Mouse (Mus musculus) liver, embryonic 12.5 days (tissue): ENCODE measurements around the gene Ppox. TPM values are rescaled to one million over a fixed set of nuclear protein-coding genes. Genes with fewer than 3 reads are reported as not detected.
A peak's percentile ranks its signal among the peaks of the same experiment; 100 is the strongest.
"Not testable (repeated sequence)": the region's sequence is repeated elsewhere in the genome, so short reads cannot be mapped to it uniquely, and the experiment has no call there.

Experiments used
- ATAC-seq: fragments of 200-750 bp; cut with Nextera tagmentation; 2 replicates; pipeline ENCODE4 v1.8.0; 2017; ENCODE audit warnings: moderate number of reproducible peaks, mild to moderate bottlenecking, moderate library complexity
- H3K27ac ChIP-seq: fragments of 300-500 bp; sonication (generic); 2 replicates; pipeline ENCODE4 v1.5.1; 2016; ENCODE audit warnings: mild to moderate bottlenecking
- H3K27me3 ChIP-seq: fragments of 300-500 bp; sonication (generic); replicated peaks from 2 replicates; pipeline ENCODE4 v1.6.1; 2016; ENCODE audit warnings: mild to moderate bottlenecking, moderate library complexity
- H3K36me3 ChIP-seq: fragments of 300-500 bp; sonication (generic); 2 replicates; pipeline ENCODE4 v1.6.1; 2016; ENCODE audit warnings: mild to moderate bottlenecking, moderate library complexity
- H3K4me1 ChIP-seq: fragments of 300-500 bp; sonication (generic); 2 replicates; pipeline ENCODE4 v1.6.1; 2016
- H3K4me2 ChIP-seq: fragments of 300-500 bp; sonication (generic); 2 replicates; pipeline ENCODE4 v1.6.1; 2016; ENCODE audit warnings: mild to moderate bottlenecking, moderate library complexity
- H3K4me3 ChIP-seq: fragments of 300-500 bp; sonication (generic); 2 replicates; pipeline ENCODE4 v1.5.1; 2016; ENCODE audit warnings: mild to moderate bottlenecking, moderate library complexity
- H3K9ac ChIP-seq: fragments of 300-500 bp; sonication (generic); 2 replicates; pipeline ENCODE4 v1.6.1; 2016; ENCODE audit warnings: mild to moderate bottlenecking, moderate library complexity
- H3K9me3 ChIP-seq: fragments of 300-500 bp; sonication (generic); replicated peaks from 2 replicates; pipeline ENCODE4 v1.6.1; 2016; ENCODE audit warnings: mild to moderate bottlenecking, moderate library complexity
- WGBS: fragments of 180-500 bp; shearing (Covaris S2); methylation state at CpG from one replicate; pipeline ENCODE4 v1.1.7; 2016; ENCODE audit not compliant: insufficient replicate concordance; 5-methylcytosine and 5-hydroxymethylcytosine counted together
- polyA plus RNA-seq: library from polyadenylated mRNA; unstranded; fragments of >200 nt; fragmentation: Nextera tagmentation; extraction: Ambion mirVana; gene quantifications from 2 replicates; pipeline ENCODE4 v1.2.1, GENCODE M21; 2016

Ppox gene
- 199 and 207 TPM in 2 replicates for polyA plus RNA-seq

- H3K9me3 ChIP-seq, result no peaks in the 10 kb centered on the region
- WGBS, result under 1% methylated on average over 26 of the region's 26 CpGs
- peak within 1 kb of the TSS; percentile 99 for H3K27ac ChIP-seq
- no peaks in the 10 kb centered on the region for H3K27me3 ChIP-seq
- peak; percentile 96 for ATAC-seq
- H3K4me3 ChIP-seq, result peak within 1 kb of the TSS; percentile 78
- H3K36me3 ChIP-seq, result peaks cover 81% of the 10 kb centered on the region
- peak within 1 kb of the TSS; percentile 89 for H3K4me2 ChIP-seq
- peaks cover 76% of the 10 kb centered on the region for H3K4me1 ChIP-seq
- peak within 1 kb of the TSS; percentile 95 for H3K9ac ChIP-seq
These were observed at the start of gene Ppox for GRCm38 (mm10) chr1:171280916-171281527. Ppox (minus strand) TSS chr1:171281186.

GRCm38 (mm10) chr1:171330216-171330560, 49.2 kb upstream of the Ppox start:
- H3K4me2 ChIP-seq, result peak overlapping the region; percentile 90
- WGBS, result 3% methylated on average over 4 of the region's 4 CpGs
- H3K9ac ChIP-seq, result peak overlapping the region; percentile 97
- ATAC-seq, result no peak
- H3K36me3 ChIP-seq, result peaks cover 34% of the 10 kb centered on the region
- peaks cover 58% of the 10 kb centered on the region for H3K4me1 ChIP-seq
- peak overlapping the region; percentile 94 for H3K27ac ChIP-seq
- H3K4me3 ChIP-seq, result peak overlapping the region; percentile 88
- H3K27me3 ChIP-seq, result no peaks in the 10 kb centered on the region
- H3K9me3 ChIP-seq, result no peaks in the 10 kb centered on the region

GRCm38 (mm10) chr1:171329433-171330215, 48.6 kb upstream of the Ppox start:
- H3K9ac ChIP-seq, result peak overlapping the region; percentile 97
- H3K4me1 ChIP-seq, result peaks cover 54% of the 10 kb centered on the region
- no peaks in the 10 kb centered on the region for H3K27me3 ChIP-seq
- 2% methylated on average over 50 of the region's 61 CpGs for WGBS
- no peaks in the 10 kb centered on the region for H3K9me3 ChIP-seq
- peaks cover 35% of the 10 kb centered on the region for H3K36me3 ChIP-seq
- peak; percentile 75 for ATAC-seq
- peak overlapping the region; percentile 88 for H3K4me3 ChIP-seq
- H3K4me2 ChIP-seq, result peak overlapping the region; percentile 90
- peak overlapping the region; percentile 94 for H3K27ac ChIP-seq

GRCm38 (mm10) chr1:171328839-171329432, 48.0 kb upstream of the Ppox start, which contains the start of gene Dedd:
Dedd (plus strand) TSS chr1:171329145.
- no peaks in the 10 kb centered on the region for H3K27me3 ChIP-seq
- peak within 1 kb of the TSS; percentile 94 for H3K27ac ChIP-seq
- peaks cover 51% of the 10 kb centered on the region for H3K4me1 ChIP-seq
- peaks cover 30% of the 10 kb centered on the region for H3K36me3 ChIP-seq
- under 1% methylated on average over 36 of the region's 48 CpGs for WGBS
- H3K9me3 ChIP-seq, result no peaks in the 10 kb centered on the region
- ATAC-seq, result peak; percentile 86
- peak within 1 kb of the TSS; percentile 88 for H3K4me3 ChIP-seq
- H3K9ac ChIP-seq, result peak within 1 kb of the TSS; percentile 97
- H3K4me2 ChIP-seq, result peak within 1 kb of the TSS; percentile 90

GRCm38 (mm10) chr1:171328244-171328643, 47.3 kb upstream of the Ppox start:
- no peaks in the 10 kb centered on the region for H3K27me3 ChIP-seq
- no peaks in the 10 kb centered on the region for H3K9me3 ChIP-seq
- peak overlapping the region; percentile 88 for H3K4me3 ChIP-seq
- H3K9ac ChIP-seq, result peak overlapping the region; percentile 97
- 27% methylated on average over 9 of the region's 9 CpGs for WGBS
- H3K36me3 ChIP-seq, result peaks cover 27% of the 10 kb centered on the region
- H3K4me1 ChIP-seq, result peaks cover 51% of the 10 kb centered on the region
- ATAC-seq, result no peak
- peak overlapping the region; percentile 90 for H3K4me2 ChIP-seq
- peak overlapping the region; percentile 94 for H3K27ac ChIP-seq

- H3K4me2 ChIP-seq, result peak overlapping the region; percentile 90
- WGBS, result 48% methylated on average over 4 of the region's 4 CpGs
- not testable (repeated sequence) for ATAC-seq
These were observed 45.6 kb upstream of the Ppox start for GRCm38 (mm10) chr1:171326588-171326987.

GRCm38 (mm10) chr1:171325571-171325970, 44.6 kb upstream of the Ppox start:
- peaks cover 44% of the 10 kb centered on the region for H3K4me1 ChIP-seq
- H3K4me2 ChIP-seq, result no peak overlapping the region
- peaks cover 19% of the 10 kb centered on the region; the same call in 1 of the 2 replicates for H3K36me3 ChIP-seq
- no peaks in the 10 kb centered on the region for H3K9me3 ChIP-seq
- no peak for ATAC-seq
- no peaks in the 10 kb centered on the region for H3K27me3 ChIP-seq
- H3K27ac ChIP-seq, result no peak overlapping the region
- H3K4me3 ChIP-seq, result no peak overlapping the region
- H3K9ac ChIP-seq, result no peak overlapping the region
- 84% methylated on average over 2 of the region's 2 CpGs for WGBS

More at GRCm38 (mm10) chr1:171326588-171326987, 45.6 kb upstream of the Ppox start:
- Histone ChIP-seq H3K36me3 (peaks cover 19% of the 10 kb centered on the region; the same call in 1 of the 2 replicates), H3K4me1 (peaks cover 53% of the 10 kb centered on the region), H3K9ac (peak overlapping the region; percentile 12; the same call in 1 of the 2 replicates)
- not testable (repeated sequence) for H3K9me3 ChIP-seq, H3K27ac ChIP-seq, H3K4me3 ChIP-seq, H3K27me3 ChIP-seq

GRCm38 (mm10) chr1:171322012-171322411, 41.0 kb upstream of the Ppox start:
- Histone ChIP-seq H3K4me2 (no peak overlapping the region), H3K36me3 (peaks cover 19% of the 10 kb centered on the region; the same call in 1 of the 2 replicates), H3K27me3 (no peaks in the 10 kb centered on the region), H3K9me3 (no peaks in the 10 kb centered on the region), H3K4me1 (peaks cover 21% of the 10 kb centered on the region), H3K9ac (peak overlapping the region; percentile 31; the same call in 1 of the 2 replicates), H3K4me3 (no peak overlapping the region), H3K27ac (peak overlapping the region; percentile 45)
- WGBS, result 67% methylated on average over 1 of the region's 1 CpGs
- ATAC-seq, result no peak

- Histone ChIP-seq H3K4me2 (no peak overlapping the region), H3K27me3 (no peaks in the 10 kb centered on the region), H3K27ac (no peak overlapping the region), H3K9ac (no peak overlapping the region), H3K9me3 (no peaks in the 10 kb centered on the region), H3K4me3 (no peak overlapping the region), H3K4me1 (peaks cover 16% of the 10 kb centered on the region), H3K36me3 (peaks cover 19% of the 10 kb centered on the region; the same call in 1 of the 2 replicates)
- ATAC-seq, result no peak
These were observed 40.4 kb upstream of the Ppox start for GRCm38 (mm10) chr1:171321415-171321814.

GRCm38 (mm10) chr1:171320151-171320550, 39.2 kb upstream of the Ppox start:
- peaks cover 6% of the 10 kb centered on the region for H3K4me1 ChIP-seq
- no peak overlapping the region for H3K4me3 ChIP-seq
- H3K27me3 ChIP-seq, result no peaks in the 10 kb centered on the region
- no peaks in the 10 kb centered on the region for H3K9me3 ChIP-seq
- no peak overlapping the region for H3K9ac ChIP-seq
- no peak overlapping the region for H3K27ac ChIP-seq
- H3K36me3 ChIP-seq, result peaks cover 9% of the 10 kb centered on the region; the same call in 1 of the 2 replicates
- H3K4me2 ChIP-seq, result no peak overlapping the region
- no peak for ATAC-seq
- 46% methylated on average over 5 of the region's 5 CpGs for WGBS

- Histone ChIP-seq H3K4me2 (no peak overlapping the region), H3K9me3 (no peaks in the 10 kb centered on the region), H3K27ac (no peak overlapping the region), H3K4me3 (no peak overlapping the region), H3K4me1 (peaks cover 6% of the 10 kb centered on the region), H3K27me3 (no peaks in the 10 kb centered on the region), H3K9ac (no peak overlapping the region), H3K36me3 (peaks cover 6% of the 10 kb centered on the region; the same call in 1 of the 2 replicates)
- 34% methylated on average over 7 of the region's 7 CpGs for WGBS
- no peak for ATAC-seq
These were observed 38.8 kb upstream of the Ppox start for GRCm38 (mm10) chr1:171319748-171320147.

GRCm38 (mm10) chr1:171309321-171309720, 28.3 kb upstream of the Ppox start:
- H3K4me1 ChIP-seq, result no peaks in the 10 kb centered on the region
- no peaks in the 10 kb centered on the region for H3K36me3 ChIP-seq
- H3K27ac ChIP-seq, result no peak overlapping the region
- H3K9me3 ChIP-seq, result no peaks in the 10 kb centered on the region
- H3K27me3 ChIP-seq, result peaks cover 20% of the 10 kb centered on the region; the same call in 1 of the 2 replicates
- 38% methylated on average over 2 of the region's 2 CpGs for WGBS
- no peak overlapping the region for H3K9ac ChIP-seq
- ATAC-seq, result no peak
- no peak overlapping the region for H3K4me3 ChIP-seq
- no peak overlapping the region for H3K4me2 ChIP-seq
